13 mouse cellular contexts compared by ENCODE assay signal in genomic region chr10:81068706-81069105, GRCm38 (mm10). TPM values are rescaled to one million over a fixed set of nuclear protein-coding genes. Genes with fewer than 3 reads are reported as not detected.
DNase-seq lines count a peak whose midpoint lies in the region; ATAC-seq lines count a peak whose summit lies in the region.
"Had no signal": no experiment of that assay in that cellular context is flagged by ENCODE, and none has a peak within 500 bp of the region (broad histone marks: within the 10 kb centered on the region; RNA-seq: fewer than 3 reads in every experiment).

No protein-coding gene starts in this region.

- no peaks in the 10 kb centered on the region for H3K27me3 ChIP-seq in embryonic facial prominence, embryonic 13.5 days
- no peaks in the 10 kb centered on the region for H3K27me3 ChIP-seq in embryonic facial prominence, embryonic 10.5 days (replicated peaks; ENCODE audit: low read depth, poor library complexity, severe bottlenecking)
- H3K27me3 ChIP-seq in limb, embryonic 12.5 days, result no peaks in the 10 kb centered on the region
- H3K27me3 ChIP-seq in limb, embryonic 10.5 days (ENCODE audit: low read depth, poor library complexity, severe bottlenecking), result no peaks in the 10 kb centered on the region
- no peaks in the 10 kb centered on the region for H3K27me3 ChIP-seq in hindbrain, embryonic 14.5 days (ENCODE audit: control insufficient read depth, insufficient read depth, low read length)

- WGBS in embryonic facial prominence, embryonic 13.5 days, result 76% methylated on average over 5 of the region's 5 CpGs
- WGBS in embryonic facial prominence, embryonic 10.5 days, result 78% methylated on average over 5 of the region's 5 CpGs
- WGBS in limb, embryonic 12.5 days, result 66% methylated on average over 5 of the region's 5 CpGs
- WGBS in limb, embryonic 10.5 days, result 77% methylated on average over 5 of the region's 5 CpGs
- WGBS in hindbrain, embryonic 14.5 days, result 78% methylated on average over 5 of the region's 5 CpGs

- no peak overlapping the region for H3K27ac ChIP-seq in embryonic facial prominence, embryonic 13.5 days
- H3K27ac ChIP-seq in embryonic facial prominence, embryonic 10.5 days (replicated peaks), result no peak overlapping the region; the same call in 1 of the 2 replicates
- no peak overlapping the region for H3K27ac ChIP-seq in limb, embryonic 12.5 days
- H3K27ac ChIP-seq in limb, embryonic 10.5 days, result no peak overlapping the region
- H3K27ac ChIP-seq in hindbrain, embryonic 14.5 days, result no peak overlapping the region
- H3K27ac ChIP-seq: liver, embryonic 14.5 days had no signal

- H3K9ac ChIP-seq in embryonic facial prominence, embryonic 13.5 days, result 0 out of 2 replicates have a peak overlapping the region, but pooled peaks have one; percentile 2
- no peak overlapping the region for H3K9ac ChIP-seq in limb, embryonic 12.5 days (replicated peaks)
- H3K9ac ChIP-seq in hindbrain, embryonic 14.5 days, result 0 out of 2 replicates have a peak overlapping the region, but pooled peaks have one; percentile 39
- H3K9ac ChIP-seq: liver, embryonic 14.5 days had no signal

- ATAC-seq in embryonic facial prominence, embryonic 13.5 days (ENCODE audit: insufficient number of reproducible peaks, insufficient read depth, low FRiP score, low TSS enrichment, low read depth), result no peak
- ATAC-seq in limb, embryonic 12.5 days (ENCODE audit: insufficient number of reproducible peaks, insufficient read depth, low FRiP score, low TSS enrichment, low read depth), result no peak
- no peak for ATAC-seq in hindbrain, embryonic 14.5 days (ENCODE audit: low FRiP score)

- peaks cover 18% of the 10 kb centered on the region for H3K4me1 ChIP-seq in embryonic facial prominence, embryonic 13.5 days
- peaks cover 28% of the 10 kb centered on the region for H3K4me1 ChIP-seq in embryonic facial prominence, embryonic 10.5 days
- H3K4me1 ChIP-seq in limb, embryonic 12.5 days (replicated peaks), result peaks cover 19% of the 10 kb centered on the region
- H3K4me1 ChIP-seq in limb, embryonic 10.5 days, result peaks cover 23% of the 10 kb centered on the region
- peaks cover 17% of the 10 kb centered on the region for H3K4me1 ChIP-seq in hindbrain, embryonic 14.5 days (replicated peaks; ENCODE audit: control insufficient read depth, insufficient read depth, low read length)

- no peaks in the 10 kb centered on the region for H3K9me3 ChIP-seq in embryonic facial prominence, embryonic 13.5 days
- 0 out of 2 replicates have a peak, but pooled peaks cover 2% of the 10 kb centered on the region for H3K9me3 ChIP-seq in embryonic facial prominence, embryonic 10.5 days
- H3K9me3 ChIP-seq in limb, embryonic 12.5 days, result no peaks in the 10 kb centered on the region
- no peaks in the 10 kb centered on the region for H3K9me3 ChIP-seq in limb, embryonic 10.5 days (replicated peaks)
- H3K9me3 ChIP-seq in hindbrain, embryonic 14.5 days (ENCODE audit: control insufficient read depth, low read length), result no peaks in the 10 kb centered on the region

- H3K36me3 ChIP-seq in embryonic facial prominence, embryonic 13.5 days, result peaks cover 15% of the 10 kb centered on the region
- H3K36me3 ChIP-seq in embryonic facial prominence, embryonic 10.5 days (replicated peaks), result peaks cover 22% of the 10 kb centered on the region
- peaks cover 10% of the 10 kb centered on the region for H3K36me3 ChIP-seq in limb, embryonic 12.5 days
- peaks cover 25% of the 10 kb centered on the region for H3K36me3 ChIP-seq in limb, embryonic 10.5 days
- peaks cover 7% of the 10 kb centered on the region; the same call in 1 of the 2 replicates for H3K36me3 ChIP-seq in hindbrain, embryonic 14.5 days (replicated peaks; ENCODE audit: control insufficient read depth, insufficient read depth)

- no peak for DNase-seq in embryonic facial prominence, embryonic 10.5 days (ENCODE audit: low spot score)
- DNase-seq in limb, embryonic 10.5 days (ENCODE audit: low spot score), result no peak
- DNase-seq in ES-CJ7 (ENCODE audit: low read depth, low spot score), result peak; percentile 67
- no peak for DNase-seq in hindbrain, embryonic 14.5 days (ENCODE audit: low spot score)
- DNase-seq in lung, postnatal 25 days (ENCODE audit: low spot score), result no peak
- no peak for DNase-seq in kidney, postnatal 36 days
- DNase-seq: cerebellum, adult 2 months; kidney, adult 11 months; kidney, postnatal 10 days; left cerebral cortex, postnatal 4 days had no signal

- no peak overlapping the region for H3K4me2 ChIP-seq in embryonic facial prominence, embryonic 13.5 days
- H3K4me2 ChIP-seq in limb, embryonic 12.5 days, result no peak overlapping the region
- H3K4me2 ChIP-seq in hindbrain, embryonic 14.5 days (replicated peaks), result no peak overlapping the region

- H3K4me3 ChIP-seq in embryonic facial prominence, embryonic 13.5 days, result no peak overlapping the region
- H3K4me3 ChIP-seq in embryonic facial prominence, embryonic 10.5 days, result no peak overlapping the region
- 0 out of 2 replicates have a peak overlapping the region, but pooled peaks have one; percentile 72 for H3K4me3 ChIP-seq in limb, embryonic 12.5 days (replicated peaks)
- no peak overlapping the region for H3K4me3 ChIP-seq in limb, embryonic 10.5 days
- no peak overlapping the region for H3K4me3 ChIP-seq in hindbrain, embryonic 14.5 days (replicated peaks; ENCODE audit: low read length)

RNA-seq across cellular contexts. Expression of gene Thop1, which starts 1.1 kb away (rescaled TPM):
- 58.2 and 60.9 TPM in 2 replicates for polyA plus RNA-seq in embryonic facial prominence, embryonic 13.5 days (2015; fragmentation: Nextera tagmentation; extraction: Ambion mirVana)
- polyA plus RNA-seq in embryonic facial prominence, embryonic 10.5 days (2016; fragmentation: Nextera tagmentation; extraction: Ambion mirVana), result 102 and 109 TPM in 2 replicates
- polyA plus RNA-seq in limb, embryonic 12.5 days (2016; fragmentation: Nextera tagmentation; extraction: Ambion mirVana), result 68.1 and 68.3 TPM in 2 replicates
- polyA plus RNA-seq in limb, embryonic 10.5 days (2016; fragmentation: Nextera tagmentation; extraction: Ambion mirVana), result 113 and 128 TPM in 2 replicates
- 35.9 and 37.2 TPM in 2 replicates for polyA plus RNA-seq in hindbrain, embryonic 14.5 days (2014; fragmentation: Nextera tagmentation; extraction: Ambion mirVana)

RNA-seq across cellular contexts. Expression of gene Sgta, which starts 8.7 kb away (rescaled TPM):
- 218 and 222 TPM in 2 replicates for polyA plus RNA-seq in embryonic facial prominence, embryonic 13.5 days (2015; fragmentation: Nextera tagmentation; extraction: Ambion mirVana)
- polyA plus RNA-seq in embryonic facial prominence, embryonic 10.5 days (2016; fragmentation: Nextera tagmentation; extraction: Ambion mirVana), result 289 and 290 TPM in 2 replicates
- 225 and 235 TPM in 2 replicates for polyA plus RNA-seq in limb, embryonic 12.5 days (2016; fragmentation: Nextera tagmentation; extraction: Ambion mirVana)
- polyA plus RNA-seq in limb, embryonic 10.5 days (2016; fragmentation: Nextera tagmentation; extraction: Ambion mirVana), result 284 and 291 TPM in 2 replicates
- 260 and 276 TPM in 2 replicates for polyA plus RNA-seq in hindbrain, embryonic 14.5 days (2014; fragmentation: Nextera tagmentation; extraction: Ambion mirVana)

RNA-seq across cellular contexts. Expression of gene Creb3l3, which starts 30.0 kb away (rescaled TPM):
- polyA plus RNA-seq in embryonic facial prominence, embryonic 13.5 days (2015; fragmentation: Nextera tagmentation; extraction: Ambion mirVana), result 0.53 and 1.5 TPM in 2 replicates
- 0.60 TPM in 1 of 2 replicates, not detected in the other for polyA plus RNA-seq in embryonic facial prominence, embryonic 10.5 days (2016; fragmentation: Nextera tagmentation; extraction: Ambion mirVana)
- 0.45 and 0.61 TPM in 2 replicates for polyA plus RNA-seq in limb, embryonic 12.5 days (2016; fragmentation: Nextera tagmentation; extraction: Ambion mirVana)
- 0.58 and 0.66 TPM in 2 replicates for polyA plus RNA-seq in limb, embryonic 10.5 days (2016; fragmentation: Nextera tagmentation; extraction: Ambion mirVana)
- polyA plus RNA-seq in hindbrain, embryonic 14.5 days (2014; fragmentation: Nextera tagmentation; extraction: Ambion mirVana), result 0.09 and 0.32 TPM in 2 replicates

RNA-seq across cellular contexts. Expression of gene Slc39a3, which starts 31.5 kb away (rescaled TPM):
- 22.6 and 22.7 TPM in 2 replicates for polyA plus RNA-seq in embryonic facial prominence, embryonic 13.5 days (2015; fragmentation: Nextera tagmentation; extraction: Ambion mirVana)
- polyA plus RNA-seq in embryonic facial prominence, embryonic 10.5 days (2016; fragmentation: Nextera tagmentation; extraction: Ambion mirVana), result 14.0 and 16.9 TPM in 2 replicates
- 17.0 and 17.6 TPM in 2 replicates for polyA plus RNA-seq in limb, embryonic 12.5 days (2016; fragmentation: Nextera tagmentation; extraction: Ambion mirVana)
- polyA plus RNA-seq in limb, embryonic 10.5 days (2016; fragmentation: Nextera tagmentation; extraction: Ambion mirVana), result 10.9 and 14.7 TPM in 2 replicates
- 33.7 and 33.8 TPM in 2 replicates for polyA plus RNA-seq in hindbrain, embryonic 14.5 days (2014; fragmentation: Nextera tagmentation; extraction: Ambion mirVana)

RNA-seq across cellular contexts. Expression of gene Map2k2, which starts 37.0 kb away (rescaled TPM):
- 196 and 213 TPM in 2 replicates for polyA plus RNA-seq in embryonic facial prominence, embryonic 13.5 days (2015; fragmentation: Nextera tagmentation; extraction: Ambion mirVana)
- polyA plus RNA-seq in embryonic facial prominence, embryonic 10.5 days (2016; fragmentation: Nextera tagmentation; extraction: Ambion mirVana), result 222 and 225 TPM in 2 replicates
- 220 and 229 TPM in 2 replicates for polyA plus RNA-seq in limb, embryonic 12.5 days (2016; fragmentation: Nextera tagmentation; extraction: Ambion mirVana)
- 244 and 245 TPM in 2 replicates for polyA plus RNA-seq in limb, embryonic 10.5 days (2016; fragmentation: Nextera tagmentation; extraction: Ambion mirVana)
- 222 and 230 TPM in 2 replicates for polyA plus RNA-seq in hindbrain, embryonic 14.5 days (2014; fragmentation: Nextera tagmentation; extraction: Ambion mirVana)
